Mouse (Mus musculus): ENCODE measurements around the gene Sfxn2.
"Not testable (repeated sequence)": the region's sequence is repeated elsewhere in the genome, so short reads cannot be mapped to it uniquely, and the experiment has no call there.

The Sfxn2 gene

GRCm38 (mm10) chr19:46542750-46543149 lies 30.4 kb upstream of the Sfxn2 start:
- no peak for DNase-seq (ENCODE audit: low read depth, low spot score)

GRCm38 (mm10) chr19:46547565-46547964 lies 25.6 kb upstream of the Sfxn2 start:
- no peak for DNase-seq (ENCODE audit: low read depth, low spot score)

- DNase-seq (ENCODE audit: low read depth, low spot score), result no peak
These were observed 25.1 kb upstream of the Sfxn2 start for GRCm38 (mm10) chr19:46548110-46548509.

- no peak for DNase-seq (ENCODE audit: low read depth, low spot score)
These were observed 22.8 kb upstream of the Sfxn2 start for GRCm38 (mm10) chr19:46550385-46550784.

- no peak for DNase-seq (ENCODE audit: low read depth, low spot score)
These were observed 20.7 kb upstream of the Sfxn2 start for GRCm38 (mm10) chr19:46552496-46552895.

- no peak for DNase-seq (ENCODE audit: low read depth, low spot score)
These were observed 19.6 kb upstream of the Sfxn2 start for GRCm38 (mm10) chr19:46553541-46553955.

GRCm38 (mm10) chr19:46558009-46558408 lies 15.2 kb upstream of the Sfxn2 start:
- no peak for DNase-seq (ENCODE audit: low read depth, low spot score)

- no peak for DNase-seq (ENCODE audit: low read depth, low spot score)
These were observed 14.5 kb upstream of the Sfxn2 start for GRCm38 (mm10) chr19:46558631-46559030.

- DNase-seq (ENCODE audit: low read depth, low spot score), result peak; percentile 93
These were observed 11.0 kb upstream of the Sfxn2 start for GRCm38 (mm10) chr19:46562132-46562531.

GRCm38 (mm10) chr19:46562581-46563515 lies 10.3 kb upstream of the Sfxn2 start:
- no peak for DNase-seq (ENCODE audit: low read depth, low spot score)

GRCm38 (mm10) chr19:46563603-46564002 lies 9.6 kb upstream of the Sfxn2 start:
- no peak for DNase-seq (ENCODE audit: low read depth, low spot score)

- DNase-seq (ENCODE audit: low read depth, low spot score), result no peak
These were observed 9.1 kb upstream of the Sfxn2 start for GRCm38 (mm10) chr19:46564043-46564462.

- not testable (repeated sequence) for DNase-seq (ENCODE audit: low read depth, low spot score)
These were observed 1.8 kb upstream of the Sfxn2 start for GRCm38 (mm10) chr19:46571211-46571877.

GRCm38 (mm10) chr19:46571878-46572244 lies 1.3 kb upstream of the Sfxn2 start:
- DNase-seq (ENCODE audit: low read depth, low spot score), result peak; percentile 56

GRCm38 (mm10) chr19:46572548-46572947 lies 617 bp upstream of the Sfxn2 start:
- DNase-seq (ENCODE audit: low read depth, low spot score), result peak; percentile 62

- DNase-seq (ENCODE audit: low read depth, low spot score), result no peak
These were observed 825 bp downstream of the Sfxn2 start for GRCm38 (mm10) chr19:46573990-46574389.

- DNase-seq (ENCODE audit: low read depth, low spot score), result no peak
These were observed 2.0 kb downstream of the Sfxn2 start for GRCm38 (mm10) chr19:46575196-46575595.

- DNase-seq (ENCODE audit: low read depth, low spot score), result peak; percentile 91
These were observed 14.8 kb downstream of the Sfxn2 start for GRCm38 (mm10) chr19:46587823-46588508.

GRCm38 (mm10) chr19:46591575-46591974 lies 18.4 kb downstream of the Sfxn2 start:
- no peak for DNase-seq (ENCODE audit: low read depth, low spot score)

- DNase-seq (ENCODE audit: low read depth, low spot score), result peak; percentile 39
These were observed 19.7 kb downstream of the Sfxn2 start for GRCm38 (mm10) chr19:46592751-46593439.

GRCm38 (mm10) chr19:46598187-46598586 lies 25.0 kb downstream of the Sfxn2 start:
- DNase-seq (ENCODE audit: low read depth, low spot score), result peak; percentile 21
